Mouse (Mus musculus) left cerebral cortex, postnatal 36 days (tissue): ENCODE results near the gene Naa50. TPM values are rescaled to one million over a fixed set of nuclear protein-coding genes. Genes with fewer than 3 reads are reported as not detected.

ENCODE experiments used
- DNase-seq, 2 experiments: peaks; one replicate each; pipeline ENCODE4 v3.0.0; 2021 to 2022; ENCODE audit warnings: low spot score in 2 of 2, mixed read lengths in 1 of 2
- intact Hi-C: fragments of 180-260 bp; cut with DNase I; formaldehyde crosslinking; loops from one replicate; pipeline ENCODE4 v1.15.1; 2025
- total RNA-seq, 2 experiments: library from RNA; stranded (reverse); gene quantifications; 2 replicates each; pipeline ENCODE4 v1.2.3; 2021

Gene Naa50
- total RNA-seq, 2 experiments from 2014 or later: 53.6 to 62.7 TPM

DNA sequence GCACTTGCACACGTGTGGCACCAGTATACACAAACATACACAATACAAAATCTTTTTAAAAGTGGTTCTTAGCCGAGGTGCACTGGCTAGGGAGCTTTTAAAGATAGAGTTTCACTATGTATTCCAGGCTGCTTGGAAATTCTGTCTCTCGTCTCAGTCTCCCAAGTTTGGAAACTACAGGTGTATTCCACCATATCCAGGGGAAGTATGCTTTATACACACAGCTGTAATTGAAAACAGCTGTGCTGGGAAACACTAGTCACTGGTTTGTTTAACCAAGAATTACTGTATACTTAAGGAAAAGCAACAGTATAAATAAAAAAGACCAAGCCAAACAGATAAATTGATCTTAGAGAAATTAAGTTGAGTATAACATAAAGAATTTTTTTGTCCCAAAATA is 45.1 kb downstream of the Naa50 start:
- intact Hi-C loops: no loop called here
- DNase-seq: no peak

DNA sequence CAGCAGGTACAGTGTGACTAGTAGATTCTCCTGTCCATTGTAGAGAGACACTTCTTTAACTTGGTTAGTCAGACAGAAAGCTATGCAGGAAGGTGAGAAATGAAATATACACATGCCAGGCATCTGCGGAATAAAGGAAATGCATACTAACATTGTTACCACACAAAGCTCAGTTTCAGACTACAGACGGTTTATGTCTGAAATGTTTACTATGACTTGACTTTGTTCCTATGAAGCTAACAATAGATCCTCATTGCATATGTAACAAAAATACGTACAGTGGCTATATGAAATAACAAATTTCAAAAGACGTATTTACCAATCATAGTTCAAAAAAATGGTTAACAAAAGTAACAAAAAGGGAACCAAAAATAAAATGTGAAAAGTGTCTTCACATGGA is 47.5 kb downstream of the Naa50 start:
- intact Hi-C loops: no loop called here
- DNase-seq: no peak

DNA sequence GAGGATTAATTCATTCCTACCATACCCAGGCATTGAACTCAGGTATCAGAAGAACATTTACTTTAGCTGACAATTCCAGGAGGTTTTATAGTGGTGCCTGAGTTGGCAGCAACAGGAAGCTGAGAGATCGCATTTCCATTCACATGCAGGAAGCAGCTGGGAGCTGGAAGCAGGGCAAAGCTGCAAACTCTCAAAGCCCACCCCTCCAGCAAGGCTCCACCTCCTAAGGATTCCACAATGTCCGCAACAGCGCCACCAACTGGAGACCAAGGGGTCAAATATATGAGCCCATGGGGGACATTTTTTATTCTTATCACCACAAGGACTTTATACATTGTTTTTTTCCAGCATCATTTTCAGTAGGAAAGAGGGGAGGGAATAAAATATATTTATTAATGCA is 49.1 kb downstream of the Naa50 start:
- DNase-seq: no peak
- intact Hi-C loops: no loop called here

DNA sequence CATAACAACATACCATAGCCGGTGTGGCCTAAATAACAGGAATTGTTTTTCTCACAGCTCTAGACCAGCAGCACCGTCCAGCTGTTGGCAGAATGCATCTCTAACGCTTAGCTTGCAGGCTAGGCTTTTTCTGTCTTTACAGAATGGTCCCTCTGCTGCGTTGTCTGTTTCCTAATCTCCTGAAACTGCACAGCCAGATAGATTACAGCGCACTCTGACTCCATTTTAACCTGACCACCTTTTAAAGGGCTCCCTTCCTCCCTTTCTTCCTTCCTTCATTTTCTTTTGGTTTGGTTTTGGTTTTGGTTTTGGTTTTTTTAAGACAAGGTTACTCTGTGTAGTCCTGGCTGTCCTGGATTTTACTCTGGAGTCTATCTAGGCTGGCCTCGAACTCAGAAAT is 50.4 kb downstream of the Naa50 start:
- no peak for DNase-seq
- intact Hi-C loops: no loop called here

DNA sequence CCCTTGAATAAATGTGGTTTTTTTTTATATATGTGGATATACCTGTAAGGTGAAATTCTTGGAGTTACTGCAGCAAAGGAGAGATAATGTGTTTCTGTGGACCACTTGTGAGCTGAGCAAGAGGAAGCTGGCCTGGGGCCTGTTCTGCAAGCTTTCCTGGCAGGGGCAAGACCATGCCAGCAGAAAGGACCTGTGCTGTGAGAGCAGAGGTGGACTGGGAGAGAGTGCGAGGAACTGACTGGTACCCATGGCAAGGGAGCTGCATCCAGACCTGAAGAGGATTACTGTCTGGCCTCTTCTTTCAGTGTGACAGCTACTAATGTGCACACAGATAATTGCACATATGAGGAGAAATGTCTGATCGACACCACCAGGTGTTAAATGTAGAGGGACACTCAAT is 51.3 kb downstream of the Naa50 start:
- no peak for DNase-seq
- intact Hi-C loops: no loop called here

DNA sequence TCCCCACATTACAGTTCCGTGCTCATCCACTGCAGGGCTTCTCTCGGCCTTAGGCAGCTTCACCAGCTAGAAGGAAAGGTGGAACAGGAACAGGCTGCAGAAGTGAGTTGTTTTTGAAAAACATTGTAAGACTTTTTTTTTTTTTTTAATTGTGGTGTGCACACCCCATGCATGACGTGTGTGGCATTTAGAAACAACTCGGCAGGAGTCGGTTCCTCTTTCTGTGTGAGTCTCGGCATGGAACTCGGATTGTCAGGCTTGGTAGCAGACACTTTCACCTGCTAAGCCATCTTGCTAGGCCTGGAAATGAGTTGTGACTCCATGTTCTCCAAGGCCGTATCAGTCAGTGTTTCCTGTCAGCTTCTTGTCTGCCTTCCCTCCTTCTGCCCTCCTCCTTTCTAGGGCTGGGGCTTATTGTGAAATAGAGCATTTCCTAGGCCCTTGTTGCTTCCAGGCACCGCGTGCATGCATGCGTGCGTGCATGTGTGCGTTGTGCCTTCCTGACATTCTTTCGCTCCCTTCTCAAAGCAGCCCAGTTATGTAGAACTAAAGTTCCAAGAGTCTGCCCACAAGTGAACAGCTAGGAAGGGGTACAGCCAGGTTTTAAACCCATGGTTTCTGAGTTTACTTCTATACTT is 59.6 kb downstream of the Naa50 start:
- DNase-seq: no peak
- intact Hi-C loops: no loop called here

DNA sequence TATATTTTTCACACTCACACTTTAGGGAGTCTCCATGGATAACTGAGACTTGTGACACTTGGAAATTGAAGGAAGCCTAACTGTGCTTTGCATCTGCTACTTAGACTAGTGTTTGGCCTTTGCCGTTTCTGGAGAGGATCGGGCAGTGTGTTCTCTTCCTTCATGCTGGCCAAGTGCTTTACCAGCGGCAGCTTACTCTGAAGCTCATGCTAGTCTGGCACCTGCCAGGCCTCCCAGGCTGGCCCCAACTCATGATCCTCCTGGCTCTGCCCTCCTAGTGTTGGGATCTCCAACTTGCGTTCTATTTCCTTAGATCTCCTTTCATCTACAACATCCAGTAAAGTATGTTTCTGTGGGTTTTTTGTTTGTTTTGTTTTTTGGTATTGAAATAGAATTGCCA is 60.5 kb downstream of the Naa50 start:
- intact Hi-C loops: no loop called here
- no peak for DNase-seq

DNA sequence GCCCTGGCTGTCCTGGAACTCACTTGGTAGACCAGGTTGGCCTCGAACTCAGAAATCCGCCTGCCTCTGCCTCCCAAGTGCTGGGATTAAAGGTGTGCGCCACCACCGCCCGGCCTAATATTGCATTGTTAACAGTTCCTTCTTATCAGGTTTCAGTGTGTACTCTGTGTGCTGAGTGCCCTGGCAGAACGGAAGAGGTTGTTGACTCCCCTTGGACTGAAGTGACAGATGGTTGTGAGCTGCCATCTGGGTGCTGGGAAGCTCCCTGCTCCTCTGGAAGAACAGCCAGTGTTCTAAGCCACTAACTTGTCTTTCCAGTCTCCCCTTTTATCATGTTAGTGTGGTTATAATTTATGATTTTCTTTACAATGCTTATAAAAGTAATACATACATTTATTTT is 64.7 kb downstream of the Naa50 start:
- intact Hi-C loops: no loop called here
- DNase-seq: no peak

DNA sequence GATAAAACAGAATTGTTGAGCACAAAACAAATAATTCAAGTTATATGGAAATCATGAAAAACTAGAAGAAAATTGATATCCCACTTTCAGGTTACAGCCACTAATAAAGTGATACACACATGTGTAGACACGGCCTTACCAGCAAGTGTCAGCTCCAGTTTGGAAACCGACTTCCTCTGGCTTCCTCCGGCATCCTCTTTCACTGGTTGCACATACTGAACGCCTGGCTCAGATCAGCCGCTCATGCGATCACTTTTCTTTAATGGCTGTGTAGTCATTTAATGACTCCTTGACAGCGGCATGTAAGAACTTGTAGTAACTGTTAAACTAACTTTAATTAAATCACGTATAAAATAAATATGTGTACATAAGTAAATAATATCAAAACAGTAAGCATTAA is 66.3 kb downstream of the Naa50 start:
- intact Hi-C loops: no loop called here
- no peak for DNase-seq

DNA sequence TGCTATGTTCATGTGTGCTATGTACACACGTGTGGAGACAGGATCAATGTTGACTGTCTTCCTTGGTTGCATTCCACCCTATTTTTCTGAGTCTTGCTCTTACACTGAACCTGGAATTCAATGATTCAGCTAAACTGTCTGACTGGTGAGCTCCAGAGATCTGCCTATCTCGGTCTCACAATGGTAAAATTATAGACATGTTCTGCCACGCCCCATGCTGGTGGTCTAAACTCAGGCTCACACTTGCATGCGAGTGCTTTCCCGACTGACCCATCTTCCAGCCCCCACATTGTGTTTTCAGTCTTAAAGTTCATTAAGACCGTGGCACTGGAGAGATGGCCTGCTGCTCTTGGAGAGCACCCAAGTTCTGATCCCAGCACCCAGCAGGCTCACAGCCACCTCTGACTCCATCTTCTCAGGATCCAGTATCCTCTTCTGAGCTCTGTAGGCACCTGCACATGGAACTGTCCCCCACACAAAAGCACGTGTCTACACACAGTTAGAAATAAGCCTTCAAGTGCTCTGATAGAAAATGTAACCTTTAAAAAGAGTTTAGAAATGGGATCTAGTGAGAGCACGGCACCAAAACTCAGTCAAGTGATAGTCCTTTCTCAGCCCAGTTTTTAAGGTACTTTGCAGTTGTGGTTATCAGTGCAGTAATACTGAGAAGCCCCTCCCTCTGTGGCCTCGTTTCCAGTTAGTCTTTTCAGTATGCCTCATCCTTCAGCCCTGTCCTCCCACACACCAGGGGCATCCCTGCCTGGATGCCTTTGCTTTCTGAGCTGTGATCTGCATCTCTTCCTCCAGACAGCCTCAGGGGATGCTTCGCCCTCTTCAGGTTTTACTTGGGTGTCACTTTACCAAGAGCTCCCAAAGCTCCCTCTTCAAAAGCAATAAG is 70.8 kb downstream of the Naa50 start:
- intact Hi-C loops: no loop called here
- no peak for DNase-seq

DNA sequence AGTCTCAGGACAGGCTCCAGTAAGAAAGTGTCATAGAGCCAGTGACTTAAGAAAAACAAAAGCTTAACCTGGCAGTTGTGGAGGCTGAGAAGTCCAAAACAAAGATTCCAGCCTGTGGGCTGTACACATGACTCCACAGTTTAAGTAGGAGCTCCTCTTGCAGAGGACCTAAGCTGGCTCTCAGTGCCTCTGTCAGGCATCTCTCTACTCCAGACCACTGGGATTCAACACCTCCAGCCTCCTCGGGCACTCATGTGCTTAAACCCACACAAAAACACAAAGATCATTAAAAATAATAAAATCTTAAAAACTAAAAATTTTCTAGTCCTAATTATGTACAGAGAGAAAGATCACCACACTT is 71.4 kb downstream of the Naa50 start:
- intact Hi-C loops: no loop called here
- no peak for DNase-seq

DNA sequence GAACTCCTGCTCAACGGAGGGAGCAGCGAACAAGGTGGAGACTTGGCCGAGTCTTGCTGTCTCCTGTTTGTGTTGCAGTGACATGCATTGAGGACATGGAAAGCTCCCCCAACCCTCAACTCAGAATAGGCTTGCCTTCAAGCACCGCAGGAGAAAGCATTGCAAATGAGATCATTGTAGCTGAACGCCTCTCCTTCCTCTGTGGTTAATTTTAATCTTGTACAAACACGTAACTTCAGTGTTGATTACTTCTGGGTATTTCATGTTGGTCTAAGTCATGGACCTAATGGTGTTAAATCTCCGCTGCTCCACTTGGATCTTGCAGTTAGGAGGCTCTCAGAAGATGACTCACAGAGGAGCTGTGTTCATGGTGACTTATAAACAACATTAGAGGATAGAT is 73.1 kb downstream of the Naa50 start:
- intact Hi-C loops: no loop called here
- no peak for DNase-seq

Other genes starting within 250 kb of the Naa50 start
- 10 to 100 TPM; 17.9 to 29.7 TPM for gene Qtrt2, start 213.0 kb upstream of the Naa50 start, total RNA-seq
- 10 to 100 TPM; 24.8 to 27.0 TPM for gene Zdhhc23, start 160.0 kb upstream of the Naa50 start, total RNA-seq
- gene Gramd1c, start 76.5 kb upstream of the Naa50 start, total RNA-seq: 1 to 10 TPM; 1.3 TPM
- 100 to 1,000 TPM; 437 to 470 TPM for gene Atp6v1a, start 125 bp upstream of the Naa50 start, total RNA-seq
- 10 to 100 TPM; 33.6 to 40.4 TPM for gene Usf3, start 33.4 kb downstream of the Naa50 start, total RNA-seq
- gene Sidt1, start 193.4 kb downstream of the Naa50 start, total RNA-seq: 10 to 100 TPM; 49.8 to 53.8 TPM
- 10 to 100 TPM; 15.7 to 21.0 TPM for gene Spice1, start 207.3 kb downstream of the Naa50 start, total RNA-seq